Mouse (Mus musculus) stomach, embryonic 14.5 days (tissue): ENCODE measurements around the gene Gse1. TPM values are rescaled to one million over a fixed set of nuclear protein-coding genes. Genes with fewer than 3 reads are reported as not detected.

ENCODE experiments used
- ATAC-seq: fragments of 200-750 bp; cut with Nextera tagmentation; 2 replicates; pipeline ENCODE4 v1.8.0; 2017; ENCODE audit warnings: low read depth, moderate TSS enrichment; ENCODE audit not compliant: insufficient number of reproducible peaks, insufficient read depth, low FRiP score
- H3K27ac ChIP-seq: fragments of 300-500 bp; sonication (generic); 2 replicates; pipeline ENCODE4 v1.5.1; 2014; ENCODE audit warnings: mild to moderate bottlenecking, low read length, moderate library complexity, mixed read lengths
- H3K27me3 ChIP-seq: fragments of 300-500 bp; sonication (generic); 2 replicates; pipeline ENCODE4 v1.6.1; 2014; ENCODE audit warnings: low read length, control low read depth, mixed read lengths; ENCODE audit not compliant: control insufficient read depth, insufficient read depth
- H3K36me3 ChIP-seq: fragments of 300-500 bp; sonication (generic); 2 replicates; pipeline ENCODE4 v1.6.1; 2014; ENCODE audit warnings: mild to moderate bottlenecking, control low read depth, low read length, moderate library complexity, mixed read lengths; ENCODE audit not compliant: control insufficient read depth, insufficient read depth
- H3K4me1 ChIP-seq: fragments of 300-500 bp; sonication (generic); 2 replicates; pipeline ENCODE4 v1.6.1; 2014; ENCODE audit warnings: low read length, control low read depth, mixed read lengths; ENCODE audit not compliant: control insufficient read depth, insufficient read depth
- H3K4me2 ChIP-seq: fragments of 300-500 bp; sonication (generic); replicated peaks from 2 replicates; pipeline ENCODE4 v1.6.1; 2014; ENCODE audit warnings: low read depth, low read length, control low read depth
- H3K4me3 ChIP-seq: fragments of 300-500 bp; sonication (generic); 2 replicates; pipeline ENCODE4 v1.5.1; 2014; ENCODE audit warnings: low read depth, low read length, control low read depth
- H3K9ac ChIP-seq: fragments of 300-500 bp; sonication (generic); replicated peaks from 2 replicates; pipeline ENCODE4 v1.6.1; 2014; ENCODE audit warnings: low read depth, mild to moderate bottlenecking, control low read depth, low read length, moderate library complexity, mixed read lengths
- H3K9me3 ChIP-seq: fragments of 300-500 bp; sonication (generic); 2 replicates; pipeline ENCODE4 v1.6.1; 2016; ENCODE audit warnings: low read depth, low read length, control low read depth; ENCODE audit not compliant: control insufficient read depth
- WGBS: fragments of 180-500 bp; shearing (Covaris S2); extraction: QIAGEN DNeasy Blood & Tissue Kit; methylation state at CpG from one replicate; pipeline ENCODE4 v1.1.7; 2014; 5-methylcytosine and 5-hydroxymethylcytosine counted together
- microRNA-seq: library from miRNA; unstranded; fragments of <30 nt; microRNA quantifications from one replicate; pipeline ENCODE4, GENCODE M21; 2016
- polyA plus RNA-seq: library from polyadenylated mRNA; unstranded; fragments of >200 nt; fragmentation: Nextera tagmentation; extraction: Ambion mirVana; gene quantifications from 2 replicates; pipeline ENCODE4 v1.2.1, GENCODE M21; 2014

Gene Gse1
- polyA plus RNA-seq, 1 experiment from 2014 or later = 11.1 TPM

DNA sequence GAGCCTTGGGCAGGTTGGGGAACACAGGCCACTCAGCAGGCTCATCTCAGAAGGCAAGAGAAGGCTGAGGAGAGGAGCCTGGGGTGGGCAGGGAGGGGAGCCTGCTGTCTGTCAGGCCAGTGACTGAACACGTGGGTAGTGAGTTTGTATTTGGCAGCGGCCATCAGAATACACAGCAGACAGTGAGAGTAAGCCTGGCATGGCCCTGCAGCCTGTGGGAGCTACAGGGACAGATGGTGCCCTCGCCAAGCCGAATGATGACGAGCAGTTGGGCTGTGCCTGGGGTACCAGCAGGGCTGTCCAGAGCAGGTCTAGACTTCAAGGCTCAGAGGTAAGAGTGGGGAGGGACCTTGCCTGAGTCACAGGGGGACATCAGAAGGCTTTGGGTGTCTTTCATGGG, 399.0 kb downstream of the Gse1 start:
- Histone ChIP-seq H3K9me3 (no peaks in the 10 kb centered on the region), H3K27me3 (no peaks in the 10 kb centered on the region), H3K9ac (no peak overlapping the region), H3K4me2 (no peak overlapping the region), H3K4me3 (no peak overlapping the region), H3K36me3 (no peaks in the 10 kb centered on the region), H3K4me1 (no peaks in the 10 kb centered on the region), H3K27ac (no peak overlapping the region)
- no peak for ATAC-seq
- WGBS = 85% methylated on average over 5 of the region's 5 CpGs

DNA sequence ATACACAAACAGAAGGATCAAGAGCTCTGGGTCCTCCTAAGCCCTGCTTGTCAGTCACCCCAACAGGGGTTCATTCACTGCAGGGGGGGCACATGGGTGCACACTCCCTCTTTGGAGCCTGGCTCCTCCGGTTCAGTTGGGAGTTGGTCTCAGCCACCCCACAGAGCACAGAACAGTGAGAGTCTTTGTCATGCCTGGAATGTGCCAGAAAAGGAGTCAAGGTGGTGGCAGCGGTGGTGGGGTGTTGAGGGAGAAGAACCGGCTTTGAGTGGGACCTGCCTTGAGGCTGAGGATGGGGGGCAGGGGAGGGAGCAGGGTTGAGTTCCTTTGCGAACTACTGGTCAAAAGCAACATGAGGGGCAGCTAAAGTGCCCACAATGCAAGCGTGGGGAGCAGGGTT, 401.8 kb downstream of the Gse1 start:
- no peak for ATAC-seq
- Histone ChIP-seq H3K27me3 (peaks cover 3% of the 10 kb centered on the region; the same call in 1 of the 2 replicates), H3K4me2 (no peak overlapping the region), H3K9ac (no peak overlapping the region), H3K36me3 (no peaks in the 10 kb centered on the region), H3K9me3 (no peaks in the 10 kb centered on the region), H3K27ac (no peak overlapping the region), H3K4me1 (0 out of 2 replicates have a peak, but pooled peaks cover 9% of the 10 kb centered on the region), H3K4me3 (no peak overlapping the region)
- WGBS = 46% methylated on average over 5 of the region's 5 CpGs

DNA sequence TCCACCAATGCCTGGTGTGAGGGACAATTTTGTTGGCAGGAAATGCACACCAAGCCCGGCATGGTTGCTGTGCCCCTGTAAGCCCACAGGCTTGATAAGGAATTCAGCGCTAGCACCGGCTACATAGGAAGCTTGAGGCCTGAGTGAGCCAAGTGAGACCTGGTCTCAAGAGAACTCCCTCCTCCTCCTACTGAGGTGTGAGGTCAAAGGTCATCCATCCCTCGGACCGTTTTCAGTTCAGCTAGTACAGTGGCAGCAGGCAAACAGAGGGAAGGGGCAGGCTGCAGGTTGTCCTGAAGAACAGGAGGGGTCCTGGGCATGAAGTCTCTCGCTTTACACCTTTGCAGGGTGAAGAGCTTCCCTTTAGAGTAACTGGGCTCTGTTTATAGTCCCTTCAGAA, 402.6 kb downstream of the Gse1 start:
- Histone ChIP-seq H3K27ac (no peak overlapping the region), H3K27me3 (peaks cover 3% of the 10 kb centered on the region; the same call in 1 of the 2 replicates), H3K9me3 (no peaks in the 10 kb centered on the region), H3K4me3 (no peak overlapping the region), H3K4me1 (0 out of 2 replicates have a peak, but pooled peaks cover 9% of the 10 kb centered on the region), H3K4me2 (no peak overlapping the region), H3K36me3 (no peaks in the 10 kb centered on the region), H3K9ac (no peak overlapping the region)
- WGBS = 46% methylated on average over 6 of the region's 6 CpGs
- no peak for ATAC-seq

Small RNA genes within 50 kb of the gene (microRNA-seq; reads per million reads assigned to microRNA genes)
- gene Gm22715 = not detected
- not detected for gene Mir7687

Other genes with a start within 250 kb of the Gse1 start
- 28.0 and 29.1 TPM in 2 replicates for gene Crispld2, start 236.0 kb upstream of the Gse1 start, polyA plus RNA-seq
- 28.0 and 28.9 TPM in 2 replicates for gene Zdhhc7, start 127.0 kb upstream of the Gse1 start, polyA plus RNA-seq
- gene 6430548M08Rik, start 114.3 kb upstream of the Gse1 start, polyA plus RNA-seq = 5.6 and 6.6 TPM in 2 replicates
- gene Fam92b, start 51.0 kb upstream of the Gse1 start, polyA plus RNA-seq = 1.2 and 2.0 TPM in 2 replicates